Mouse (Mus musculus) lung, postnatal 14 days (tissue): ENCODE data around the gene Tax1bp3.

Experiments used
- DNase-seq: peaks from one replicate; pipeline ENCODE4 v3.0.0; 2021

The Tax1bp3 gene

GRCm38 (mm10) chr11:73176608-73177508, at the start of gene Tax1bp3, which contains the start of gene Emc6:
Gene Tax1bp3, plus strand, starts transcription at chr11:73177083.
Gene Emc6, minus strand, starts transcription at chr11:73177037.
- DNase-seq = peak; percentile 97

GRCm38 (mm10) chr11:73131020-73131419, 45.9 kb upstream of the Tax1bp3 start:
- DNase-seq = peak; percentile 17

DNA sequence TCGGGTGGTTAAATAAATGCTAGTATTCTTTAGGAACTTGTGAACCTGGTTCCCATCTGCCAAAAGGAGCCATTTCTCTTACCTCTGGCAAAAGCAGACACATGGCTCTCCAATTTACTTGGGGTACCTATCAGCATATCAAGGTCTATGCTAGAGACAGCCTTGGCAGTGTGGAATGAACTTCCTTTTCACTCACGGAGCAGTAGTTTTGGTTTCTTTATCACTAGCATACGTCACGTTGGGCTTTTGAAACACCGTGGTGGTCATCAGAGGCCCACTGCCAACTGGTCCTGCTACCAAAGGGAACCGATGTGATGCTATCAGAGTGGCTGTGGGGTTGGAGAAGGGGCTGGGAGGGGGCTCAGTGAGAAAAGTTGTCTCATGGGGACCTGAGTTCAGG, 43.9 kb upstream of the Tax1bp3 start:
- DNase-seq = no peak

- no peak for DNase-seq
These were observed 42.7 kb upstream of the Tax1bp3 start for GRCm38 (mm10) chr11:73134222-73134621.

DNA sequence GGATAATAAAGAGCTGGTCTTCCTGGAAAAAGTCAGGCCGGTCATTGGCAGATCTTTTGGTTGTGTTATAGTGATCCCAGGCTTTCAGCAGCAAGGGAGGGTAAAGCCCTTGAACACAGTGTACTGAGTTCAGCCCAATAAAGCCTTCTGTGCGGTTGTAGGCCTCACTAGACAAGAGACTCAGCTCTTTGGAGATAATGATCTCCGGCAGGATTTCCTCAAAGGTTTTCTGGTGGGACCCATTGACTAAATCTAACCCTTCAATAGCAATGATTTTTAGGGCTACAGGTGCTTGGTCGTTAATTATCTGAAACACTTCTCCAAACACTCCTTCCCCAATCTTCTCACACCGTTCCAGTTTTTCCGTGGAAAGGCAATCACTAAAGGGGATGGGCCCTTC, 40.3 kb upstream of the Tax1bp3 start:
- no peak for DNase-seq

GRCm38 (mm10) chr11:73137116-73137515, 39.8 kb upstream of the Tax1bp3 start:
- no peak for DNase-seq

DNA sequence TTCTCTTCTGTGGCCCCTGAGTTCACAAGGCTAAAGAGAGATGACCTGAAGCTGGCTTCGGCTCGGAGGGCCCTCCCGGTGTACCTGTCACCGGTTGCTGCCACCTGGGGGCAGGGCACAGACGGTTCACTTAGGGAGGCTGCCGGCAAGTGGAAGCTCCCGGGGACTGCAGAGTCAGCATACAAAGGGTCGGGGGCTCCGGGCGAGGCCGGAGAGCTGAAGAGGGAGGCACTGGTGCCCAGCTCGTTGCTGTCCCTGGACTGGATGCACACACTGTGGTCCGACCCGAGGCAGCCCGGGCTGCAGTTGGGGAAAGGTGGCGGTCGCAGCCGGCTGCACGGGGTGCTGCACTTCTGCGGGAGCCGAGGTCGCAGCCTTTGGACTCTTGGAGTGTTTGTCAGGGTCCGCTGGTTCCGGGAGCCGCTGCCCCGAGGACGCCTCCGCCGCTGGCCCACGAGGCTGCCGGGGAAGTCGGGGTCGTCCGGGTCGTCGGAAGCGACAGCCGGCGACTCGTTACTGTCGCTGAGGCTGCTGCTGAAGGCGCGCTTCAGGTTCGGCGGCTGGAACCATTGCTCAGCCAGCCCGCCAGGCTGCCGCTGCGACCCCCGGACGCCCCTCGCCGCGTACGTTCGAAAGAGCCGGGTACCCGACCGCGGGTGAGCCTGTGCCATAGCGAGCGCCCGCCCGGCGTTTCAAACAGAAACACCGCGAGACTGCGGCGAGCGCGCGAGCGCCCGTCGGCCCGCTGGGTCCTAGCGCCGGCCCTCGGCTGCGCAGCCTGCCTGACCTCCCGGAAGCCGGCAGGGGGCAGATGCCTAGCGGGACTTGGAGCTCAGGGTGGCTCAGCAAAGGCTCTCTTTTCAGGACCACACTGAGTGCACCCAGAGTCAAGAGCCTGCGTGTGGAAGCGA, 39.0 kb upstream of the Tax1bp3 start, which contains the start of gene Haspin:
TSS of gene Haspin (minus strand) at position 704 of the 911 bp plus-strand sequence.
- peak; percentile 95 for DNase-seq

- peak; percentile 20 for DNase-seq
These were observed 32.6 kb upstream of the Tax1bp3 start for GRCm38 (mm10) chr11:73144261-73144681.

DNA sequence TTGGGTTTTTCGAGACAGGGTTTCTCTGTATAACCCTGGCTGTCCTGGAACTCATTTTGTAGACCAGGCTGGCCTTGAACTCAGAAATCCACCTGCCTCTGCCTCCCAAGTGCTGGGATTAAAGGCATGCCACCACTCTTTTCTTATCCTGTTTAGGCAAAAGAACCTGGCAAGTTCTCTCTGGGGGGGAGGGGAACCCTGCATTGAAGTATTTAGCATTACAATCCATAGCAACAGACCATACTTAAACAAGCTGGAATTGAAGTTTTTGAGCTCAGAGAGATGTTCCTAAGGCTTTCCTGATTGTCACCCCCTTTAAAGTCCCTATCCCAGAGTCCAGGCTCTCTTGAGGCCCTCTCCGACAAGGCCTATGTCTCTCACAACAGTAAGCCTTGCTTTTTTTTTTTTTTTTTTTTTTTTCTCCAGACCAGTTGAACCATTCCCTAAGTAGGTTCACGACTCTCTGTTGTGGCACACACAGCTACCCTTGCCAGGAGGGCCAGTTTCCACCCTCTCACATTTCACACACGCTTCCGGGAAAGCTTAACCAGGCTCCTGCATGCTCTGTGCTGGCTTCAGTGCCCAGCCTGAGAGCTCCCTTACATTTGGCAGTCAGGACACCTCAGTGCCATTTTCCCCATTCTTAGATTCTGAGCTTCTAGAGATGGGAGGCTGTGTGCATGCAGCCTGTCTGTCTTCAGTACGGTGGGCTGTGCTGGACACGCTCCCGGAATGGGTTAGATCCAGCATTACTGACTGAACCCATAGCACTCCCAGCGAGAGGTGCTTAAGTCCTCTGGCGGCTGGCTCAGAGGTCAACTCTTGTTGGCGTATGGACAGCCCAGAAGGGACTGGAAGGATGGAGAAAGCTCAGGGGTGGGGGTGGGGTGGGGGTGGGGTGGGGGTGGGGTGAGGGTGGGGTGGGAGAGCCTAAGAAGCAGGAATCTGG, 30.6 kb upstream of the Tax1bp3 start:
- no peak for DNase-seq

- no peak for DNase-seq
These were observed 29.9 kb upstream of the Tax1bp3 start for GRCm38 (mm10) chr11:73146975-73147365.

- DNase-seq = no peak
These were observed 28.7 kb upstream of the Tax1bp3 start for GRCm38 (mm10) chr11:73148209-73148608.

DNA sequence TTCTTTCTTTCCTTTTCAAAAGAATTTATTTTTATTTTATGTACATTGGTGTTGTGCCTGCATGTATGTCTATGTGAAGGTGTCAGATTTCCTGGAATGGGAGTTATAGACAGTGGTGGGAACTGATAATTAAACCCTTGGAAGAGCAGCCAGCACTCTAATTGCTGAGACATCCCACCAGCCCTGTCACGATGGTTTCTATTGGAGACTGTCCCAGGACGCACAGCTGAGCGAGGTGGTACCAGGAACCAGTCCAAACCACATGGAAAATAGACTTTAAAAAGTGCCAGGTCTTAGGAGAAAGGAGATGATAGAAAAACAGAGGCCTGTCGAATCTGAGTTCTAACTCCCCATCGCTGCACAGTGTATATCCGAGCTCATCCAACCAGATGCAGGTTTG, 21.8 kb upstream of the Tax1bp3 start:
- DNase-seq = no peak

GRCm38 (mm10) chr11:73159957-73160810, 16.7 kb upstream of the Tax1bp3 start, which contains the start of gene P2rx5:
Gene P2rx5, plus strand, starts transcription at chr11:73160421.
- DNase-seq = peak; percentile 41

- peak; percentile 48 for DNase-seq
These were observed 16.1 kb upstream of the Tax1bp3 start for GRCm38 (mm10) chr11:73160811-73161200.

DNA sequence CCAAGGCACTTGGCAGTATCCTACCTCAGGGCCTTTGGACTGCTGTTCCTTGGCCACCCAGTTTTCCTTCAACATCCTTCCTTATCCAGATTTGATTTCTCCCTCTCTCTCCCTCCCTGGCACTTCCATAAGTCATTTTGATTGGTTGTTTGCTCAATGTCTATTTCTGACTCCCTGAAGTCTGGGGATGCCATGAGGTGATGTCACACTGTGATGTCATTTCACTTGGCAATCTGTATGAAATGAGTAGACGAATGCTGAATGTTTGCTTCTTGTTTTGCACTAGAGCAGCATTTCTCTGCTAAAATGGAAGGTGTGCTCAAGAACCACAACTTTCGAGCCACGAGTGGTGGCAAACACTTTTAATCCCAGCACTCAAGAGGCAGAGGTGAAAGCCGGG, 15.3 kb upstream of the Tax1bp3 start:
- DNase-seq = no peak

- DNase-seq = no peak
These were observed 14.6 kb upstream of the Tax1bp3 start for GRCm38 (mm10) chr11:73162284-73162683.

DNA sequence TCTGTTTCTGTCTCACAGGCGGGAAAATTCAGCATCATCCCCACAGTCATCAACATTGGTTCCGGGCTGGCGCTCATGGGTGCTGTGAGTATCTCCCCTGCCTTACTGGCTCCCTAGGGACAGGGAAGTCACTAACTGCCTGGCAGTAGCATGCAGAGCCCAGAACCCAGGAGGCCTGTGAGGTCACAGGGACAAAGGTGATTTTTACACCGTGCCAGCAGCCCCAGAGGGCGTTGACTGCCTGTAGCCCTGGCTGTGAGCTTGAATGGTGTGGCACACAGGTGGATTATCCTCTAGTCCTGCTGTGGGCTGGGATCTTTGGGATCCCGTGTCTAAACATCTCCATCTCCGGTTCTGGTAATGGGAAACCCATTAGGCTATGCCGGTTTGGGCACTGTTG, 8.8 kb upstream of the Tax1bp3 start:
- no peak for DNase-seq

DNA sequence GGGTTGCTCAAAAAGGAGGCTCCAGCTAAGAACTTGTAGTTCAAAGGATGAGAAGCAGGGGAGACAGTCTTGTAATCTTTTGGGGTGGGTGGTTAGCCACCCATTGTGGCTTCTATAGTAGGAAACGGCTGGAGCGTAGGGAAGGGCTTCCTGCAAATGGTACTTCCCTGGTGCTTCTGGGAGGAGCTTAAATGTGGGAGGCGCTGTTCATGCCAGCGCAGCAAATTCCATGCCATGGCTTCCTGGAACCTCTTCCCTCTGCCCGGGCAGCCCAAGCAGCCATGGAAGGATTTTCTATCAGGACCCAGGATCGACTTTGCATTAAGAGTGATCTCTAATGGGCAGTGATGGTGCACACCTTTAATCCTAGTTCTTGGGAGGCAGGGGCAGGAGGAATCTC, 8.3 kb upstream of the Tax1bp3 start:
- no peak for DNase-seq

DNA sequence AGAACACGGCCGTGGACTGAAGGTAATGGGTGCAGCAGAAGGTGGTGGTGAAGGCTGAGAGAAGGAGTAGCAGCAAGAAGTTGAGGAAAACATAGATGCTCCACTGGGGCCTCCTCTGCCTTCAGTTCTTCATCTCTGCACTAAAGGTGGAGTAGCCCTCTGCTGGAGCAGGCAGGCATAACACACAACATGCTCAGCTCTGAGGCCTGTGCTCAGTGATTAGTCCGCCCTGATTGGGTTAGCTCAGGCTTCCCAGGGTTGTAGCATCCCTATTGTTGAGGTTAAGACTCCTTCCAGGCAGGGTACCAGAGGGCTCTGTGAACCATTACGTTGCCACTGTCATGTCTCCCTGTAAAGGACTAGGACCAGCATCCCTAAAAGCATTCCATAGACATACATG, 7.7 kb upstream of the Tax1bp3 start:
- DNase-seq = peak; percentile 68

DNA sequence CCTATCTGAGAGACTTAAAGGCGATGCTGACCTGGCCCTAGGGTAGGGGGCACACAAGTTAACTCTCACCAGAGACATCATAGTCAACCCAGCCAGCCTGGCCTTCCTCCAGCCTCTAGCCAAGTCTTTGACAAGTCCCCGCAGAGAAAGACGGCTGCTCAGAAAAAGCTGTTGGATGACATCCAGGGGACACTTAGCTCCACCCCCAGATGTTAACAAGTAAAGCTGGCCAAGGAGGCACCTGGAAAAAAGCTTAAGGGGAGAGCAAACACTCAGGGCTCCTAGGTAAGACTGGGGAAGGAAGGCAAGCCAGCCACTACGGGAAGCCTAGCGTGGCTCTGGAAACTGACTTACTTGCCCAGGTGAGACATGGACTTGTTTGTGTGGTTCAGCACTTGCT, 4.7 kb upstream of the Tax1bp3 start:
- DNase-seq = peak; percentile 79

DNA sequence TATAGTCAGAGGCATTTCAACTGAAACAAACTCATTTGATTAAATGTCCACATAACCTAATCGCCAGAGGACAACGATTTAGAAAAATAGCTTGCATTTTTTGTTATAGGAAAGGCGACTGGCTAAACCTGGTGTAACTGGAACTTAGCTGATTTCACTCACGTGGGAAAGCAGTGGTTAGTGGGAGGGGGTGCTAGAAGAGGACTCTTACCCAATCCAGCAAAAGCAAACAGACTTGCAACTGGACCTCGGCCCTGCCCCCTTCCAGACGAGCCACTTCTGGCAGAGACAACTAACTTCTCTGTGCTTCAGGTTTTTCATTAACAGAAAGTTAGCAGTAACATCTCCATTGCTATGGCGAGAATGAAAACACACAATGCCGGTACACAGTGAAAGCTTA, 1.3 kb upstream of the Tax1bp3 start:
- DNase-seq = peak; percentile 52
